Mouse (Mus musculus) embryonic facial prominence, embryonic 15.5 days (tissue): ENCODE data around the gene Hmg20b. TPM values are rescaled to one million over a fixed set of nuclear protein-coding genes. Genes with fewer than 3 reads are reported as not detected.
A peak's percentile ranks its signal among the peaks of the same experiment; 100 is the strongest.

Experiments
- ATAC-seq: fragments of 200-750 bp; cut with Nextera tagmentation; 2 replicates; pipeline ENCODE4 v1.8.0; 2017; ENCODE audit warnings: low read depth, moderate TSS enrichment; ENCODE audit not compliant: insufficient number of reproducible peaks, low FRiP score, low TSS enrichment
- H3K27ac ChIP-seq: fragments of 300-500 bp; sonication (generic); replicated peaks from 2 replicates; pipeline ENCODE4 v1.5.1; 2015; ENCODE audit warnings: mild to moderate bottlenecking, inconsistent platforms
- H3K27me3 ChIP-seq: fragments of 300-500 bp; sonication (generic); 2 replicates; pipeline ENCODE4 v1.6.1; 2015; ENCODE audit warnings: inconsistent platforms
- H3K36me3 ChIP-seq: fragments of 300-500 bp; sonication (generic); 2 replicates; pipeline ENCODE4 v1.6.1; 2015; ENCODE audit warnings: mild to moderate bottlenecking, inconsistent platforms
- H3K4me1 ChIP-seq: fragments of 300-500 bp; sonication (generic); 2 replicates; pipeline ENCODE4 v1.6.1; 2015; ENCODE audit warnings: inconsistent platforms
- H3K4me2 ChIP-seq: fragments of 300-500 bp; sonication (generic); replicated peaks from 2 replicates; pipeline ENCODE4 v1.6.1; 2015; ENCODE audit warnings: mild to moderate bottlenecking, inconsistent platforms
- H3K4me3 ChIP-seq: fragments of 300-500 bp; sonication (generic); replicated peaks from 2 replicates; pipeline ENCODE4 v1.5.1; 2015; ENCODE audit warnings: mild to moderate bottlenecking, inconsistent platforms
- H3K9ac ChIP-seq: fragments of 300-500 bp; sonication (generic); 2 replicates; pipeline ENCODE4 v1.6.1; 2015; ENCODE audit warnings: inconsistent platforms
- H3K9me3 ChIP-seq: fragments of 300-500 bp; sonication (generic); replicated peaks from 2 replicates; pipeline ENCODE4 v1.6.1; 2016; ENCODE audit warnings: inconsistent platforms
- WGBS: fragments of 180-500 bp; shearing (Covaris S2); methylation state at CpG from one replicate; pipeline ENCODE4 v1.1.7; 2015; 5-methylcytosine and 5-hydroxymethylcytosine counted together
- polyA plus RNA-seq: library from polyadenylated mRNA; unstranded; fragments of >200 nt; fragmentation: Nextera tagmentation; extraction: Ambion mirVana; gene quantifications from 2 replicates; pipeline ENCODE4 v1.2.1, GENCODE M21; 2015

Gene Hmg20b
- polyA plus RNA-seq, 1 experiment from 2014 or later, result 96.1 TPM

DNA sequence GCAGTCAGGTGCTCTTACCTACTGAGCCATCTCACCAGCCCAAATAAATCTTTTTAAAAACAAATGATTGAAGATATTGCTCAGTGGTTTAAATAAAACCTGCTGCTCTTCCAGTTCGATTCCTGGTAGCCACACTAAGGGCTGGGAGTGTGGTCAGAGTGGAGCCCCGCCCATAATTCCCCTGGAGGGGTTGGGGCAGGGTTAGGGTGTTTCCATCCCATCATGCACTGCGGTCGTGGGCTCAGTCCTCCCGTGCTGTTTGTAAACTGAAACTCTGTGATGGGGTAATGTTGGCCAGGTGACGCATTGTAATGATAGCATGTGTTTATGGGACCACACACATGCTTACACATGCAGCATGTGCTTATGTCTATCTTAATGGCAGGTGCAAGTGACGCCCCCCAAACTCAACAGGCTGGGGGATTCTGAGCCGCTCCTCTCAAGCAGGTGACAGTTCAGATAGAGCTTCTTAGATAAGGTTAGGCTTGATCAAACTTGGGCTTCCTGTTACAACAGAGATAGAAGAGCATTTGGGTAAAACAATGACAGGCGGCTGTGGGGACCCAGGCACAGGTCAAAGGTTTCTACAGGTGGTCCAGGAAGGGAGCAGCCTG, 1.5 kb upstream of the Hmg20b start:
- no peak overlapping the region for H3K9ac ChIP-seq
- 23% methylated on average over 9 of the region's 9 CpGs for WGBS
- no peak overlapping the region for H3K4me2 ChIP-seq
- no peak overlapping the region for H3K27ac ChIP-seq
- H3K27me3 ChIP-seq, result no peaks in the 10 kb centered on the region
- no peak for ATAC-seq
- H3K9me3 ChIP-seq, result no peaks in the 10 kb centered on the region
- peaks cover 8% of the 10 kb centered on the region for H3K36me3 ChIP-seq
- H3K4me3 ChIP-seq, result no peak overlapping the region
- H3K4me1 ChIP-seq, result peaks cover 52% of the 10 kb centered on the region

DNA sequence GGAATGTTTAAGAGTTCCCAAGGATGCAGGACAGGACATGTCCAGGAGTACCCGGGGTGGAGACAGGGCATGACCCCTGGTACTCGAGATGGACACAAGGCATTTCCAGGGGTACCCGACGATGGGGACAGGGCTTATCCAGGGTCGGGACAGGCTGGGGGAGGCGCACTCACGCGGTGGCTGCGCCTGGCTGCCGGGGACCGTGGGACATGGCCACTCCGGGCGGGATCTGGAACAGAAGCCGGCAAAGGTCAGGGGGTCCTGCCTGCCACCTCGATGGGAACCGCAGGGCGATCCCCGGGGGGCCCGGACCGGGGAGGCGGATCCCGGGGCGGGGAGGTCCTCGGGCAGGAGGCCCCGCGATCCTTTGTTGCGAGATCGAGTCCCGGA, 324 bp downstream of the Hmg20b start:
- no peaks in the 10 kb centered on the region for H3K9me3 ChIP-seq
- H3K27ac ChIP-seq, result peak overlapping the region; percentile 67
- H3K9ac ChIP-seq, result peak overlapping the region; percentile 59
- peak overlapping the region; percentile 86 for H3K4me2 ChIP-seq
- peak overlapping the region; percentile 64 for H3K4me3 ChIP-seq
- peaks cover 51% of the 10 kb centered on the region for H3K4me1 ChIP-seq
- peaks cover under 1% of the 10 kb centered on the region for H3K27me3 ChIP-seq
- no peak for ATAC-seq
- WGBS, result 1% methylated on average over 29 of the region's 29 CpGs
- H3K36me3 ChIP-seq, result peaks cover 13% of the 10 kb centered on the region

DNA sequence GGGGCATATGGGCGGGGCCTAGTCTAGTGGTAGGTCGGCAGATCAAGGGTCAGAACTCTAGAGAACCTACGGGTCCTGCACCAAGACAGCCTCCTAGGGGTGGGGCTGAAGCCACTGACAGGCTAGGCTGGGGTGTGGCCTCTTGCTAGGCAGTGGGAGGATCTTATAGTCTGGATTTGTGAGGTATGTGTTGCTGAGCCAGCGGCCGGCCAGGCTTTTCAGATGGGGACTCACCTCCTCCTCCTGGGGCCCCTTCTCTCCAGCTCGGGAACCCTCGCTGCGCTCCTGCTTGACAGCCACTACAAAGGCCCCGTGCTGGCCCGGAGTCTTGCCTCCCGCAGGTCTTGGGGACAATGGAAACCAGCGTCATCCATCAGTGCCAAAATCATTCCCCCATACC, 1.1 kb downstream of the Hmg20b start:
- no peaks in the 10 kb centered on the region for H3K9me3 ChIP-seq
- H3K4me1 ChIP-seq, result peaks cover 43% of the 10 kb centered on the region
- peaks cover 8% of the 10 kb centered on the region for H3K27me3 ChIP-seq
- peaks cover 13% of the 10 kb centered on the region for H3K36me3 ChIP-seq
- no peak for ATAC-seq
- H3K27ac ChIP-seq, result peak overlapping the region; percentile 67
- H3K4me3 ChIP-seq, result peak overlapping the region; percentile 64
- 3% methylated on average over 12 of the region's 12 CpGs for WGBS
- peak overlapping the region; percentile 86 for H3K4me2 ChIP-seq
- H3K9ac ChIP-seq, result 0 out of 2 replicates have a peak overlapping the region, but pooled peaks have one; percentile 59

DNA sequence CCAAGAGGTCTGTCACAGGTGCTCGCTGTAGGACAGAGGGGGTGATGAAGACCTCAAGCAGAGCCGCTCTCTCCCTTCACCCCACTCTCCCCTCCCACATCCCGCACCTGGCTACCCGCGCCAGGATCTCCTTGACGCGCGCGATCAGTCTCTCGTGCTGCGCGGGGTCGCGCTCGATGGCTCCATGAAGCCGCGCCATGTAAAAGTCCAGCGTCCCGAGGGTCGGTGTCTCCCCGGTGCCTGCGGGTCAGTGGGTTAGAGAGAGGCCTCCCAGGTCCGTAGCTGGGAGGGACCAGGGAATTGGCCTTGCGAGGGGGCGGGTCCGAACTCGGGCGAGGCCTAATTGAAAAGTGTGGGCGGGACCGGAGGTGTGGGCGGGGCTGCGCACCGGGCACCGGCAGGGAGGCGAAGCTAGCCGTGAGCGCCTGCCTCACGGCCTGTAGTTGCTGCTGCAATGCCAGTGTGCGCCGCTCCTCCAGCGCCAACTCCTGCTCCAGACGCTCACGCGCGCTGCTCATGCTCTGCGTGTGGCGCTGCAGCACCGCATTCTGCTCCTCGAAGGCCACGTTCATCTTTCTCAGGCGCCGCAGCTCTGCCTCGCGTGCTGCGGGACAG, 3.7 kb downstream of the Hmg20b start:
- Histone ChIP-seq H3K36me3 (peaks cover 13% of the 10 kb centered on the region), H3K4me3 (peak overlapping the region; percentile 24), H3K27me3 (peaks cover 33% of the 10 kb centered on the region), H3K27ac (0 out of 2 replicates have a peak overlapping the region, but pooled peaks have one; percentile 23), H3K4me2 (peak overlapping the region; percentile 41), H3K4me1 (peaks cover 47% of the 10 kb centered on the region), H3K9me3 (no peaks in the 10 kb centered on the region), H3K9ac (no peak overlapping the region)
- ATAC-seq, result no peak
- 14% methylated on average over 55 of the region's 55 CpGs for WGBS

DNA sequence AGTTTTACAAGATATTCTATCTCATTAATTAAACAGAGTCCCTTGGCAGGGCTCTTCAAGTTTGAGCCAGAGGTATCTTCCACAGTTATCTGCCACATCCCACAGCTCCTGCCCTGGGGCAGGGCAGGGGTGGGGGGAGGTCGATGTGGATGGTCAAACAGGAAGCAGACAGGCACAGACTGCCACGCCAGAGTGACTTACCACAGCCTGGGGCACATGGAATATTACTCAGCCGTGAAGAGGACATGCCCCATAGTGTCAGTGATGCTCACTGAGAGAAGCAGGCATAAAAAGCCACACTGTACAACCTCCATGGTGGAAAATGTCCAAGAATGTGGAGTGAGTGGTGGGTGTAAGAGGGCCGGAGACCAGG, 5.1 kb downstream of the Hmg20b start:
- Histone ChIP-seq H3K27me3 (peaks cover 44% of the 10 kb centered on the region), H3K9me3 (no peaks in the 10 kb centered on the region), H3K4me3 (no peak overlapping the region), H3K27ac (no peak overlapping the region), H3K4me1 (peaks cover 47% of the 10 kb centered on the region), H3K36me3 (peaks cover 13% of the 10 kb centered on the region), H3K4me2 (no peak overlapping the region), H3K9ac (no peak overlapping the region)
- 77% methylated on average over 4 of the region's 4 CpGs for WGBS
- ATAC-seq, result no peak

DNA sequence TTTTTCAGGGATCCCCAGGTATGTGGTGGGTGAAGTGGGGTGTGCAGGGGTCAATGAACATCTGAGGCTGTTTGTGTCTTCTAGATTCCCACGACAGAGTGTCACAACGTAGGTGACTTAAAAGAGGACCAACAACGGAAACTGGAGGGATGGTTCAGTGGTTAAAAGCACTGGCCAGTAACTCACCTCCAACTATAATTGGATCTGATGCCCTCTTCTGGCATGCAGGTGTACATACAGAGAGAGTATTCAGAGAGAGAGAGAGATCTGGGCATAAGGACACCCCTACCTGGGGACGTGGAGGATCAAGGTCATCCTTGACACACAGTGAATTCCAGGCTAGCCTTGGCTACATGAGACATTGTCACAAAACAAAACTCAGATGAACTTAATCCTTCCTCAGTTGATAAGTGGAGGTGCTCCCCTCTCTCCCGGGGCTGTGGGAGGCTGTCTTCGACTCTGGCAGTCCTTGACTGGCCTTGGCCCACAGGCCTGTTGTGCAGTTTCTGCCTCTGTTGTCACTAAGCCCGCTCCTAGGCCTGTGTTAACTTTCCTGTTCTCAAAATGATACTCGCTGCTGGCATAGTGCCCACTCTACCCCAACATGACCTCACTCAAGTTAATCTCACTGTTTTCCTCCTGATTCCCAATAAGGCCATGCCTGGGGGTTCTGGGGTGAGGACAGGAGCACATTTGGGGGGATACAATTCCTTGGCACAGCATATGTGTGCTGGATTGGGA, 5.7 kb downstream of the Hmg20b start:
- 49% methylated on average over 8 of the region's 8 CpGs for WGBS

DNA sequence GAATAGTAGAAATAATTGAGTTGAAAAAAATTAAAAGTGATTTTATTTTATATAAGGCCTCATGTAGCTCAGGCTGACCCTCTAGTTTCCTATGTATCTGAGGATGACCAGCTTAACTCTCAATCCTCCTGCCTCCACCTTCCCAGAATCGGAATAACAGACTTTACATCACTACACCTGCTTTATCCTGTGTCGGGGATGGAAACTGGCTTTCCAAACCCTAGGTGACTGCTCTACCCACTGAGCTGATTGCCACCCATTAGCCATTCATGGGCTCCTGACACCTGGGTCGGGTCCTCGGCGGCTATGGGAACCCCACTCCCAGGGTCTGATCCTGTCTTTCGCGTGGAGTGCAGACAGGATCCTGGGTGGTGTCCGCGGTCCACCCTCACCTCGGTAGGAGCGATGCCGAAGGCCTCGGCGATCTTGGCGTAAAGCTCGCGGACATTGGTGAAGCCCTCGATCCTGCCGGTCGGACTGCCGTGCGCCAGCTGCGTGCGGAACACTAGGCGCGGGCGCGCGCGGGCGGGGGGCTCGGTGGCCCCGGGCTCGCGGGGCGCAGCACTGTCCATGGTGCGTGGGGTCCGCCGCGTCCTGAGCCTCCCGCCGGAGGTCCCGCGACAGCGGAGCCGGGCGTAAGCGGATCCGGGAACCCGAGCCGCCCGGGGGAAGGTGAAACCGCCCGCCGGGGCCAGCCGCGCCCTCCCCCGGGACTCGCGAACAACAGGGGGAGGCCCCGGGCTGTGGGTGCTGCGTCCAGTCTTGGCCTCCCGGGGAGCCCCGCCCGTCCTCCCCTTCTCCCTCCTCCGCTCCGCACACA, 7.4 kb downstream of the Hmg20b start, which contains the start of gene Gipc3:
Gipc3 (minus strand) TSS at position 581 of the 820 bp plus-strand sequence.
- Histone ChIP-seq H3K27ac (no peak within 1 kb of the TSS), H3K4me3 (peak within 1 kb of the TSS; percentile 45), H3K9ac (peak within 1 kb of the TSS; percentile 24; the same call in 1 of the 2 replicates), H3K9me3 (no peaks in the 10 kb centered on the region), H3K27me3 (peaks cover 51% of the 10 kb centered on the region), H3K36me3 (peaks cover 12% of the 10 kb centered on the region), H3K4me2 (peak within 1 kb of the TSS; percentile 77), H3K4me1 (peaks cover 29% of the 10 kb centered on the region)
- no peak for ATAC-seq
- WGBS, result 6% methylated on average over 57 of the region's 67 CpGs

More for the DNA sequence above, 5.7 kb downstream of the Hmg20b start:
- H3K9ac ChIP-seq, result no peak overlapping the region
- no peak for ATAC-seq
- no peak overlapping the region for H3K27ac ChIP-seq
- H3K4me1 ChIP-seq, result peaks cover 43% of the 10 kb centered on the region
- H3K36me3 ChIP-seq, result peaks cover 13% of the 10 kb centered on the region
- H3K27me3 ChIP-seq, result peaks cover 44% of the 10 kb centered on the region
- no peak overlapping the region for H3K4me3 ChIP-seq
- no peak overlapping the region for H3K4me2 ChIP-seq
- no peaks in the 10 kb centered on the region for H3K9me3 ChIP-seq

DNA sequence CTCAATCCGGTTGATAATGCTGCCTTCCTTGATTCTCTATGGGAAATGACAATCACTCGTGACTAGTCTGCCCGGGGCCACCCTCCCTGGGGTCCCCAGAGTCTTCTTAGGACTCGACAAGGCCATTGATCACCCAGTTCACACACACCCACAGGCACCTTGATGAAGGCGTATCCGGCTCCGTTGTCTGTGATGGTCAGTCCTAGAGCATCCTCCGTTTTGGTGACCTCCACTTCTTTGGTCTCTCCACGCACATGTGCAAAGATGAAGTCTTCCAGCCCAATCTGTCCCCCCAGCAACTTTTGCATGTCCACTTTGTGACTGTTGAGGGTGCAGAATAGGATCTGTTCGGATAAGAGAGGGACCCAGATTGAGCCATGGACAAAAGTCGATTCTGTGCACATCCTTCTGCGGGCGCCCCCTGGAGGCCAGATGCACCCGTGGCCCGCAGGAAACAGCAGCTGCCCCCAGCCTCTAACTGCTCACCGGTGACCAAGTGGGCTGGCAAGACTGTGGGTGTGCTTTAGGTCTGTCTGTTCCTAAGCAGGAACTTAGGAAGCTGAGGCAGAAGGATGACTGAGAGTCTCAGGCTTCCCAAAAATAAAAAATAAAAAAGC, 8.8 kb downstream of the Hmg20b start:
- H3K27me3 ChIP-seq, result peaks cover 55% of the 10 kb centered on the region
- H3K9ac ChIP-seq, result no peak overlapping the region
- WGBS, result 37% methylated on average over 16 of the region's 16 CpGs
- H3K9me3 ChIP-seq, result no peaks in the 10 kb centered on the region
- H3K36me3 ChIP-seq, result 0 out of 2 replicates have a peak, but pooled peaks cover 5% of the 10 kb centered on the region
- H3K4me1 ChIP-seq, result peaks cover 20% of the 10 kb centered on the region
- H3K4me3 ChIP-seq, result no peak overlapping the region
- H3K4me2 ChIP-seq, result no peak overlapping the region
- ATAC-seq, result no peak
- no peak overlapping the region for H3K27ac ChIP-seq

DNA sequence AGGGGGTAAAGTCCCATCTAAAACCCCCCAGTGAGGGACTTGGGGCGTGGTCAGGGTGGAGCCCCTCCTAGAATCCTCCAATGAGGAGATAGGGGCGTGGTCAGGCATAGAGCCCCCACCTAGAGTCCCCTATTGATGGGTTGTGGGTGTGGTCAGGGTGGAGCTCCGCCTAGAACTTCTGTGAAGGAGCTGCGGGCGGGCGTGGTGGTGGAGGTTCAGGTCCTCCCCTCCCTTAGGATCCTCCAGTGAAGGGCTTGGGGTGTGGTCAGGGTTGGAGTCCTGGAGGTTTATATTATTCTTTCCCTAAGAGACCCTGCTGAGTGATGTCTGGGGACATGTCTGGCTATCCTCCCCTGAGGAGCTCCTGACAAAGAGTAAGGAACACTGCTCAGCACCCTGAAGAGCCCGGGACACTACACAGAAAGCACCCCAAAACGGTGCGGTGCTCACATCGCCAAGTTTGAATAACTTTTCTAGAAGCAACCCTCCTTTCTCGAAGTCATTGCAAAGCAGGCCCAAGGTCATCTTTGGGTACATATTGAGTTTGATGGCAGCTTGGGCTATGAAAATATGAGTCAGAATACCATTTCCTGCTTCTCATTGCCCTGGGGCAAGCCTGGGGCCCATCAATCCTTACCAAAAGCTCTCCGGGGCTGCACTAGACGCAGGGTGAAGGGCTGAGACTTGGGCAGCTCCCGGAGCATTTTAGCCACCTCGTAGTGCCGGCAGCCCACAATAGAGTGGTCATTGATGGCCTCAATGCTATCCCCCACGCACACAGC, 9.5 kb downstream of the Hmg20b start:
- Histone ChIP-seq H3K4me1 (peaks cover 25% of the 10 kb centered on the region), H3K36me3 (0 out of 2 replicates have a peak, but pooled peaks cover under 1% of the 10 kb centered on the region), H3K9me3 (no peaks in the 10 kb centered on the region), H3K9ac (no peak overlapping the region), H3K4me3 (no peak overlapping the region), H3K4me2 (no peak overlapping the region), H3K27ac (no peak overlapping the region), H3K27me3 (peaks cover 55% of the 10 kb centered on the region)
- ATAC-seq, result no peak
- WGBS, result 35% methylated on average over 17 of the region's 17 CpGs

DNA sequence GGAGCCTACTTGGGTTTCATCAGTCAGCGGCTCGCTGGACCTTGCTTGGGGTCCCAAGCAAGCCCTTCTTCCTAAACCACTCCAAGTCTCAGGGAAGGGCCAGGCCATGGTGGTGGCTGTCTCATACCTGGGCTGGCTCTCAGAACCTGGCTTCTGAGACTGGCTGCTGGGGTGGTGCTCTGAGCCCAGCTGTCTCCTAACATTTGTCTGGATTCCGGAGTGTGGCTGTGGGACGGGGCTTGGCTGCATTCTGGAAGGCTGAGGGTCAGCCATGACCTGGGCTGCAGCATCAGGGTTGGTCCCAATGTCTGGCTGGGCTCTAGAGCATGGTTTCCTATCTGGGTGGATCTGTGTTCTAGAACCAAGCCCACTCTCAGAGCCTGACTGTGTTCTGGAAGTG, 13.7 kb downstream of the Hmg20b start:
- Histone ChIP-seq H3K27me3 (peaks cover 35% of the 10 kb centered on the region), H3K4me3 (no peak overlapping the region), H3K4me1 (peaks cover 42% of the 10 kb centered on the region), H3K27ac (peak overlapping the region; percentile 85), H3K4me2 (peak overlapping the region; percentile 4; the same call in 1 of the 2 replicates), H3K36me3 (no peaks in the 10 kb centered on the region), H3K9ac (no peak overlapping the region), H3K9me3 (no peaks in the 10 kb centered on the region)
- ATAC-seq, result no peak
- 87% methylated on average over 4 of the region's 4 CpGs for WGBS
